Mouse (Mus musculus): ENCODE data around the gene Atn1. TPM values are rescaled to one million over a fixed set of nuclear protein-coding genes. Genes with fewer than 3 reads are reported as not detected.

Atn1 gene
- polyA plus RNA-seq, 1 experiment from 2014 or later: 17.5 TPM

DNA sequence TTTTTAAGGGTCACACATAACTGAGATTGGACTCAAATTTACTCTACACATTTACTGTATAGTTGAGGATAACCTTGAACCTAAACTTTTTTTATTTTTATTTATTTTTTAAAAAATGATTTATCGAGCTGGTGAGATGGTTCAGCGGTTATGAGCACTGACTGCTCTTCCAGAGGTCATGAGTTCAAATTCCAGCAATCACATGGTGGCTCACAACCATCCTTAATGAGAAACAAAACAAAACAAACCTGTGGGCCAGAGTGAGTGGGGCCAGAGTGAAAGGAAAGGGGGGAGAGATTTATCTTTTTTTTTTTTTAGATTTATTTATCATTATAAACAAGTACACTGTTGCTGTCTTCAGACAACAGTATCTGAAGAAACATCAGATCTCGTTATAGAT is 35.6 kb upstream of the Atn1 start:
- 72% methylated on average over 3 of the region's 3 CpGs for WGBS
- no peak for ATAC-seq (ENCODE audit: low FRiP score, low TSS enrichment)

DNA sequence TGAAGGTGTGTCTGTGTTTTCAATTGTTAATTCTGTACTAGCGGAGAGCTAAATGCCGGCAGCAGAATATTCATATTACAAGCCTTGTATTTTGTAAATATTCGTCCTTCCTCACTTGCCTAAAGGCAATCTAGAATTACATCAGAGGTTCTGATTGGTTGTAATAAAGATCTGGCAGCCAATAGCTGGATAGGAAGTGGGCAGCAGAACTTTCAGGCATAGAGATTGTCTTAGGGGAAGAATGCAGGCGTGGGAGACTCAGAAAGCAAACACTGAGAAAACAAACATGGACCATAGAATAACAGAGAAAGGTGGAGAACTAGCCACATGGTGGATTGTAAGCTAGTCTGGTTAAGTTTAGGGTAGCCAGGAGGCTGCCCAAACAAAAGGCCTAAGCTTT is 33.8 kb upstream of the Atn1 start:
- no peaks in the 10 kb centered on the region for H3K27me3 ChIP-seq (ENCODE audit: control insufficient read depth, insufficient read depth, low read length)
- 37% methylated on average over 4 of the region's 4 CpGs for WGBS
- no peak overlapping the region for H3K4me3 ChIP-seq (ENCODE audit: low read length)
- ATAC-seq (ENCODE audit: low FRiP score, low TSS enrichment): peak; percentile 68
- H3K4me1 ChIP-seq (ENCODE audit: control insufficient read depth, insufficient read depth, low read length): no peaks in the 10 kb centered on the region
- H3K9me3 ChIP-seq (ENCODE audit: control insufficient read depth, low read length): no peaks in the 10 kb centered on the region
- H3K9ac ChIP-seq (ENCODE audit: low read depth, low read length): no peak overlapping the region
- H3K36me3 ChIP-seq (ENCODE audit: control insufficient read depth, insufficient read depth, low read length): no peaks in the 10 kb centered on the region
- H3K27ac ChIP-seq (ENCODE audit: low read depth, low read length): peak overlapping the region; percentile 24; the same call in 1 of the 2 replicates
- no peak overlapping the region for H3K4me2 ChIP-seq (replicated peaks; ENCODE audit: low read depth, low read length)

More for the DNA sequence above, 35.6 kb upstream of the Atn1 start:
- Histone ChIP-seq H3K4me3 (ENCODE audit: low read length) (no peak overlapping the region), H3K36me3 (ENCODE audit: control insufficient read depth, insufficient read depth, low read length) (no peaks in the 10 kb centered on the region), H3K9ac (ENCODE audit: low read depth, low read length) (no peak overlapping the region), H3K4me2 (replicated peaks; ENCODE audit: low read depth, low read length) (no peak overlapping the region), H3K4me1 (ENCODE audit: control insufficient read depth, insufficient read depth, low read length) (no peaks in the 10 kb centered on the region), H3K27ac (ENCODE audit: low read depth, low read length) (no peak overlapping the region), H3K9me3 (ENCODE audit: control insufficient read depth, low read length) (no peaks in the 10 kb centered on the region), H3K27me3 (ENCODE audit: control insufficient read depth, insufficient read depth, low read length) (no peaks in the 10 kb centered on the region)

DNA sequence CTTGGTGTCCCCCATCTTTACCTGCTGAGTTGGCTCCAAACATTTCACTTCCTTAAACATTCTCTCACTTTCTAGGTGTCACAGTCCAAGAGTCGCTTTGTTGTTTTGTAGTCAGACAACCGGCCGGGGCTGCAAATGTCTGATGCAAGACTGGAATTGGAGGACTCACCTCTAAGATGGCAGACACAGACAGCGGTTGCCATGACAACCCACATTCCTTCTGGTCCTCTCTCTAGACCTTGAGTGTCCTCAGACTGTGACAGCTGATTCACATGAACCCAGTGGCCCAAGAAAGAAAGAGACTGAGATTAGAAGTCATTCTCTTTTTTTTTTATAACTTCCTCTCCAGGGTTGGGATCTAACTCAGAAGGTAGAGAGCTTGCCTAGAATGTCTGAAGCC is 33.2 kb upstream of the Atn1 start:
- 87% methylated on average over 4 of the region's 4 CpGs for WGBS
- no peaks in the 10 kb centered on the region for H3K4me1 ChIP-seq (ENCODE audit: control insufficient read depth, insufficient read depth, low read length)
- no peaks in the 10 kb centered on the region for H3K9me3 ChIP-seq (ENCODE audit: control insufficient read depth, low read length)
- H3K4me3 ChIP-seq (ENCODE audit: low read length): no peak overlapping the region
- no peaks in the 10 kb centered on the region for H3K36me3 ChIP-seq (ENCODE audit: control insufficient read depth, insufficient read depth, low read length)
- H3K27me3 ChIP-seq (ENCODE audit: control insufficient read depth, insufficient read depth, low read length): no peaks in the 10 kb centered on the region
- no peak; the same call in 1 of the 2 replicates for ATAC-seq (ENCODE audit: low FRiP score, low TSS enrichment)
- no peak overlapping the region for H3K9ac ChIP-seq (ENCODE audit: low read depth, low read length)
- H3K27ac ChIP-seq (ENCODE audit: low read depth, low read length): no peak overlapping the region
- H3K4me2 ChIP-seq (replicated peaks; ENCODE audit: low read depth, low read length): no peak overlapping the region

GRCm38 (mm10) chr6:124787722-124788121 is 31.4 kb upstream of the Atn1 start:
- no peak for ATAC-seq (ENCODE audit: low FRiP score, low TSS enrichment)
- H3K4me3 ChIP-seq (ENCODE audit: low read length): no peak overlapping the region

GRCm38 (mm10) chr6:124786756-124787420 is 30.6 kb upstream of the Atn1 start:
- peak; percentile 50; the same call in 1 of the 2 replicates for ATAC-seq (ENCODE audit: low FRiP score, low TSS enrichment)
- Histone ChIP-seq H3K9me3 (ENCODE audit: control insufficient read depth, low read length) (no peaks in the 10 kb centered on the region), H3K4me2 (replicated peaks; ENCODE audit: low read depth, low read length) (no peak overlapping the region), H3K27ac (ENCODE audit: low read depth, low read length) (no peak overlapping the region), H3K4me1 (ENCODE audit: control insufficient read depth, insufficient read depth, low read length) (no peaks in the 10 kb centered on the region), H3K9ac (ENCODE audit: low read depth, low read length) (no peak overlapping the region), H3K36me3 (ENCODE audit: control insufficient read depth, insufficient read depth, low read length) (no peaks in the 10 kb centered on the region), H3K27me3 (ENCODE audit: control insufficient read depth, insufficient read depth, low read length) (no peaks in the 10 kb centered on the region), H3K4me3 (ENCODE audit: low read length) (no peak overlapping the region)
- 45% methylated on average over 8 of the region's 8 CpGs for WGBS

More at GRCm38 (mm10) chr6:124787722-124788121, 31.4 kb upstream of the Atn1 start:
- H3K4me1 ChIP-seq (ENCODE audit: control insufficient read depth, insufficient read depth, low read length): no peaks in the 10 kb centered on the region
- no peak overlapping the region for H3K9ac ChIP-seq (ENCODE audit: low read depth, low read length)
- H3K36me3 ChIP-seq (ENCODE audit: control insufficient read depth, insufficient read depth, low read length): no peaks in the 10 kb centered on the region
- no peak overlapping the region for H3K27ac ChIP-seq (ENCODE audit: low read depth, low read length)
- no peaks in the 10 kb centered on the region for H3K9me3 ChIP-seq (ENCODE audit: control insufficient read depth, low read length)
- H3K27me3 ChIP-seq (ENCODE audit: control insufficient read depth, insufficient read depth, low read length): no peaks in the 10 kb centered on the region
- WGBS: 80% methylated on average over 10 of the region's 10 CpGs
- H3K4me2 ChIP-seq (replicated peaks; ENCODE audit: low read depth, low read length): no peak overlapping the region

DNA sequence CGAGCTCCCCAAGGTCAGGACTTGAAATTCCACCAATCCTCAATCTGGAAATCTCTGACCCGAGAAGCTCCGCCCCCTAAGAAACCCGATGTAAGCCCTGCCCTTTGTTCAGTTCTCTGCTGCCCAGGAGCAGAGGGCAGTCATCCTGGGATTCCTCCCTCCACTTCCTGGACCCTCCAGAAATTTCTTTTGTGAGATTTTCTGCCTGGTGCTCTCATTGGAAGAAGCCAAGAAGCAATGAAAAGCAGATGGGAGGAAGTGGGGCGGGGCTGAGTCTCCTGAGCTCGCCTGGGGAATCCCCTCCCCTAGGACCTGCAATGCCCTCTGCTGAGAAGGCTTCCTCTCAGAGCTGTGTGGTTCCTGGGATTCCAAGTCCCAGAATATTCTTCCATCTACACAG is 26.1 kb upstream of the Atn1 start:
- H3K9me3 ChIP-seq (ENCODE audit: control insufficient read depth, low read length): no peaks in the 10 kb centered on the region
- no peak for ATAC-seq (ENCODE audit: low FRiP score, low TSS enrichment)
- no peak overlapping the region for H3K27ac ChIP-seq (ENCODE audit: low read depth, low read length)
- peaks cover 8% of the 10 kb centered on the region; the same call in 1 of the 2 replicates for H3K4me1 ChIP-seq (ENCODE audit: control insufficient read depth, insufficient read depth, low read length)
- peaks cover 6% of the 10 kb centered on the region; the same call in 1 of the 2 replicates for H3K27me3 ChIP-seq (ENCODE audit: control insufficient read depth, insufficient read depth, low read length)
- no peaks in the 10 kb centered on the region for H3K36me3 ChIP-seq (ENCODE audit: control insufficient read depth, insufficient read depth, low read length)
- H3K4me2 ChIP-seq (replicated peaks; ENCODE audit: low read depth, low read length): peak overlapping the region; percentile 18; the same call in 1 of the 2 replicates
- no peak overlapping the region for H3K4me3 ChIP-seq (ENCODE audit: low read length)
- WGBS: 22% methylated on average over 6 of the region's 6 CpGs
- no peak overlapping the region for H3K9ac ChIP-seq (ENCODE audit: low read depth, low read length)

DNA sequence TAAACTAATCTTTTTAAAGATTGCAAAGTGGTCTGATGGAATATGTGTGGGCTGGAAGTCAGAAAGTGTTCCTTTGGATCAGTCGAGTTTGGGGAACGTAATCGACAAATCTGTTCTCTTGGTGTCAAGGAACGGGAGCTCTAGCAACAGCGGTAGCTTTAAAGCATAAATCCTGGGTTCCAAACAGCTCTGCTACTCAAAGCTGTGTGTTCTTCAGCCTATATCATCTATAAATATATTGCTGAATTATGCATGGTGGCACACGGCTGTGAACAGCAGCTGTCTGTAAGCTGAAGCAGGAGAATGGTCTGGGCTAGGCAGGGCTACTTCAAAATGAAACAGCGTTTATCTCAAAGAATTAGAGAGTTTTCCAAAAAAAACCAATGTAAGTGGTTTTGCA is 24.6 kb upstream of the Atn1 start:
- peaks cover 6% of the 10 kb centered on the region; the same call in 1 of the 2 replicates for H3K27me3 ChIP-seq (ENCODE audit: control insufficient read depth, insufficient read depth, low read length)
- H3K4me2 ChIP-seq (replicated peaks; ENCODE audit: low read depth, low read length): no peak overlapping the region
- H3K4me1 ChIP-seq (ENCODE audit: control insufficient read depth, insufficient read depth, low read length): peaks cover 8% of the 10 kb centered on the region; the same call in 1 of the 2 replicates
- H3K36me3 ChIP-seq (ENCODE audit: control insufficient read depth, insufficient read depth, low read length): no peaks in the 10 kb centered on the region
- WGBS: 86% methylated on average over 7 of the region's 7 CpGs
- no peak overlapping the region for H3K9ac ChIP-seq (ENCODE audit: low read depth, low read length)
- ATAC-seq (ENCODE audit: low FRiP score, low TSS enrichment): no peak
- H3K4me3 ChIP-seq (ENCODE audit: low read length): no peak overlapping the region
- no peak overlapping the region for H3K27ac ChIP-seq (ENCODE audit: low read depth, low read length)
- no peaks in the 10 kb centered on the region for H3K9me3 ChIP-seq (ENCODE audit: control insufficient read depth, low read length)

DNA sequence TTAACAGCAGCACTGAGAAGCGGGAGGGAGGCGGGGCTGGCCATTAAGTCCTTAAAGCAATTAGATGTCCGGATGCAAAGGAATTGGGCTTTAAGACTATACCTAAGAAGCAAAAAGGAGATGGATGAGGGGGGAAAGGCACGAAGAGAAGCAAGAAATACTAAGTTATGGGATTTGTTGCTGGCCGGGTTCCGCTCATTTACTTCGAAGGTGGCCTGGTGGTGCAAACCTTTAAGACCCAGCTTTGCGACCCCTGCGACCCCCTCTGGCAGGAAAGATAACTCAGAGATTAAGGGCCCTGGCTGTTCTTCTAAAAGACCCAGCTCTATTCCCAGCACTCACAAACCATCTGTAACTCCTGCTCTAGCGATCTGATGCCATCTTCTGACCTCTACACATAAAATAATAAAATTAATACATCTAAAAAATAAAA is 23.7 kb upstream of the Atn1 start:
- peak overlapping the region; percentile 44 for H3K4me3 ChIP-seq (ENCODE audit: low read length)
- H3K9ac ChIP-seq (ENCODE audit: low read depth, low read length): peak overlapping the region; percentile 19
- H3K9me3 ChIP-seq (ENCODE audit: control insufficient read depth, low read length): no peaks in the 10 kb centered on the region
- no peak for ATAC-seq (ENCODE audit: low FRiP score, low TSS enrichment)
- WGBS: 5% methylated on average over 10 of the region's 10 CpGs
- no peaks in the 10 kb centered on the region for H3K36me3 ChIP-seq (ENCODE audit: control insufficient read depth, insufficient read depth, low read length)
- peaks cover 8% of the 10 kb centered on the region; the same call in 1 of the 2 replicates for H3K4me1 ChIP-seq (ENCODE audit: control insufficient read depth, insufficient read depth, low read length)
- no peak overlapping the region for H3K27ac ChIP-seq (ENCODE audit: low read depth, low read length)
- peaks cover 6% of the 10 kb centered on the region; the same call in 1 of the 2 replicates for H3K27me3 ChIP-seq (ENCODE audit: control insufficient read depth, insufficient read depth, low read length)
- H3K4me2 ChIP-seq (replicated peaks; ENCODE audit: low read depth, low read length): peak overlapping the region; percentile 63

DNA sequence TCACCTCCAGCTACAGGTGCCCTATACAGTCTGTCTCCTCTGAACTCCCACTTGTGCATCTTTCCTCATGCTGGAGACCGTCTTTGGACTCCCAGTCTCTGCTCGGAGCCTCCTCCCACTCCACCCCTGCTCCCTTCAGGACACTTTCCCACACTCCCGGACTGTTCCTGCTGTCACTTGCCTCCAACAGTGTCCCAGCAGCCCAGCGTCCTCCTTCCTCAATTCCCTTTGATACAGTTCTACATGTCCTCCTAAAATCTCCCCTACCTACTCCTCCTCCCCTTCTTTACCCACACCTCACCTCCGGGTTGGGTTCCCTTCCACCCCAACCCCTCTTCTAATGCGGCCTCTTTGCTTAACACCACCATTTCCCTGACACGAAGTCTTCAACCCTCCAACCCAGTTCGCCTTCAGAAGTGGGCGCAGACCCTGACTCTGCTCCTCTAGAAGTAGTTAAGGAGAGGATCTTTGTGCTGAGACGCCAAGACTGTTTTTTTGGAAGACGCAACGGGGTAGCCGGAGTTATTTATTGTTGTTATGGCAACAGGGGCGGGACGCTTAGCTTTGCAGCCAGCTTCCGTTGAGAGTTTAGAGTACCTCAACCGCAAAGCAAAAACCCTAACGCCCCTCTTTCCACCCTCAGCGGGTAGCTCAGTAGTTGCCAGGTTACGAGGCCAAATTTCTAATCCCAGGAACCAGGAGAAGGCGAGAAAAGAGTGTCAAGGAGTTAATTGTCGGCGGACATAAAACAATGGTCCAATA is 23.1 kb upstream of the Atn1 start, which contains the start of gene Lrrc23:
TSS of gene Lrrc23 (minus strand) at position 506 of the 762 bp plus-strand sequence.
- Histone ChIP-seq H3K4me2 (replicated peaks; ENCODE audit: low read depth, low read length) (peak within 1 kb of the TSS; percentile 63), H3K4me1 (ENCODE audit: control insufficient read depth, insufficient read depth, low read length) (peaks cover 8% of the 10 kb centered on the region; the same call in 1 of the 2 replicates), H3K36me3 (ENCODE audit: control insufficient read depth, insufficient read depth, low read length) (no peaks in the 10 kb centered on the region), H3K27me3 (ENCODE audit: control insufficient read depth, insufficient read depth, low read length) (peaks cover 6% of the 10 kb centered on the region; the same call in 1 of the 2 replicates), H3K27ac (ENCODE audit: low read depth, low read length) (no peak within 1 kb of the TSS), H3K9me3 (ENCODE audit: control insufficient read depth, low read length) (no peaks in the 10 kb centered on the region), H3K4me3 (ENCODE audit: low read length) (peak within 1 kb of the TSS; percentile 44), H3K9ac (ENCODE audit: low read depth, low read length) (peak within 1 kb of the TSS; percentile 19)
- peak; percentile 45; the same call in 1 of the 2 replicates for ATAC-seq (ENCODE audit: low FRiP score, low TSS enrichment)
- 3% methylated on average over 23 of the region's 23 CpGs for WGBS
